Comparison of ENCODE assay signal across 10 mouse cellular contexts in genomic region chr9:108589229-108589628, GRCm38 (mm10). TPM values are rescaled to one million over a fixed set of nuclear protein-coding genes. Genes with fewer than 3 reads are reported as not detected.
DNase-seq lines count a peak whose midpoint lies in the region; ATAC-seq lines count a peak whose summit lies in the region.
"Had no signal": no experiment of that assay in that cellular context is flagged by ENCODE, and none has a peak within 500 bp of the region (broad histone marks: within the 10 kb centered on the region; RNA-seq: fewer than 3 reads in every experiment).

No protein-coding gene starts in this region.

- peaks cover 45% of the 10 kb centered on the region for H3K4me1 ChIP-seq in heart, embryonic 12.5 days (replicated peaks)
- peaks cover 25% of the 10 kb centered on the region for H3K4me1 ChIP-seq in forebrain, embryonic 14.5 days (ENCODE audit: control insufficient read depth, insufficient read depth, low read length)
- H3K4me1 ChIP-seq in midbrain, embryonic 14.5 days (ENCODE audit: control insufficient read depth, insufficient read depth, low read length) = peaks cover 37% of the 10 kb centered on the region

- no peaks in the 10 kb centered on the region for H3K9me3 ChIP-seq in heart, embryonic 12.5 days (replicated peaks)
- no peaks in the 10 kb centered on the region for H3K9me3 ChIP-seq in forebrain, embryonic 14.5 days (replicated peaks; ENCODE audit: control insufficient read depth, low read length)
- no peaks in the 10 kb centered on the region for H3K9me3 ChIP-seq in midbrain, embryonic 14.5 days (ENCODE audit: control insufficient read depth, low read length)
- H3K9me3 ChIP-seq: embryonic facial prominence, embryonic 13.5 days had no signal

- no peak overlapping the region for H3K4me2 ChIP-seq in heart, embryonic 12.5 days
- no peak overlapping the region for H3K4me2 ChIP-seq in forebrain, embryonic 14.5 days (ENCODE audit: low read length)
- H3K4me2 ChIP-seq in midbrain, embryonic 14.5 days (ENCODE audit: low read length) = no peak overlapping the region
- H3K4me2 ChIP-seq: embryonic facial prominence, embryonic 13.5 days had no signal

- H3K36me3 ChIP-seq in heart, embryonic 12.5 days = peaks cover 4% of the 10 kb centered on the region; the same call in 1 of the 2 replicates
- no peaks in the 10 kb centered on the region for H3K36me3 ChIP-seq in forebrain, embryonic 14.5 days (ENCODE audit: control insufficient read depth, insufficient read depth, low read length)
- no peaks in the 10 kb centered on the region for H3K36me3 ChIP-seq in midbrain, embryonic 14.5 days (ENCODE audit: control insufficient read depth, insufficient read depth, low read length)

- no peak overlapping the region for H3K4me3 ChIP-seq in heart, embryonic 12.5 days
- H3K4me3 ChIP-seq in forebrain, embryonic 14.5 days (ENCODE audit: low read depth, low read length) = no peak overlapping the region
- H3K4me3 ChIP-seq in midbrain, embryonic 14.5 days (replicated peaks; ENCODE audit: low read depth, low read length) = no peak overlapping the region
- H3K4me3 ChIP-seq: embryonic facial prominence, embryonic 13.5 days had no signal

- H3K27me3 ChIP-seq in heart, embryonic 12.5 days (replicated peaks) = no peaks in the 10 kb centered on the region
- no peaks in the 10 kb centered on the region for H3K27me3 ChIP-seq in forebrain, embryonic 14.5 days (replicated peaks; ENCODE audit: control insufficient read depth, insufficient read depth, low read length)
- no peaks in the 10 kb centered on the region for H3K27me3 ChIP-seq in midbrain, embryonic 14.5 days (ENCODE audit: control insufficient read depth, insufficient read depth, low read length)
- H3K27me3 ChIP-seq: embryonic facial prominence, embryonic 13.5 days had no signal

- no peak for ATAC-seq in heart, embryonic 12.5 days (ENCODE audit: insufficient number of reproducible peaks, low FRiP score)
- ATAC-seq in CD4-positive, CD25-positive, alpha-beta regulatory T cell, adult 4 months = peak; percentile 51
- no peak for ATAC-seq in forebrain, embryonic 14.5 days
- no peak for ATAC-seq in midbrain, embryonic 14.5 days (ENCODE audit: low FRiP score, low TSS enrichment)

- peak overlapping the region; percentile 93 for H3K27ac ChIP-seq in heart, embryonic 12.5 days (ENCODE audit: poor library complexity, severe bottlenecking)
- H3K27ac ChIP-seq in forebrain, embryonic 14.5 days (ENCODE audit: low read depth, low read length) = peak overlapping the region; percentile 96
- peak overlapping the region; percentile 97 for H3K27ac ChIP-seq in midbrain, embryonic 14.5 days (replicated peaks; ENCODE audit: low read depth, low read length)

- no peak for DNase-seq in heart, adult 9 months (ENCODE audit: low spot score in 2 of 2)
- peak; percentile 54 for DNase-seq in forebrain, embryonic 14.5 days (ENCODE audit: low spot score)
- DNase-seq in midbrain, embryonic 14.5 days = peak; percentile 72
- DNase-seq in urinary bladder, postnatal 4 days (ENCODE audit: low spot score in 2 of 2) = no peak
- no peak for DNase-seq in adrenal gland, adult 18-20 months (ENCODE audit: low spot score in 2 of 2)
- no peak for DNase-seq in Muller cell, postnatal 12 days (ENCODE audit: inconsistent ontology term)
- DNase-seq: layer of hippocampus, adult 9-11 months had no signal

- H3K9ac ChIP-seq in heart, embryonic 12.5 days = 0 out of 2 replicates have a peak overlapping the region, but pooled peaks have one; percentile 25
- no peak overlapping the region for H3K9ac ChIP-seq in forebrain, embryonic 14.5 days (ENCODE audit: low read length)
- no peak overlapping the region for H3K9ac ChIP-seq in midbrain, embryonic 14.5 days (replicated peaks; ENCODE audit: low read length)
- H3K9ac ChIP-seq: embryonic facial prominence, embryonic 13.5 days had no signal

- 66% methylated on average over 5 of the region's 5 CpGs for WGBS in heart, embryonic 12.5 days
- 75% methylated on average over 5 of the region's 5 CpGs for WGBS in forebrain, embryonic 14.5 days
- 70% methylated on average over 5 of the region's 5 CpGs for WGBS in midbrain, embryonic 14.5 days

RNA-seq across cellular contexts. Expression of gene P4htm, which starts 8.2 kb away (rescaled TPM):
- 18.9 and 21.2 TPM in 2 replicates for polyA plus RNA-seq in heart, embryonic 12.5 days (2016; fragmentation: Nextera tagmentation; extraction: Ambion mirVana)
- polyA plus RNA-seq in CD4-positive, CD25-positive, alpha-beta regulatory T cell, adult 4 months (2017; shearing (Covaris generic)) = 10 to 100 TPM in 1 of 2 experiments, 1 to 10 TPM in 1; 7.8 to 15.5 TPM
- polyA plus RNA-seq in forebrain, embryonic 14.5 days (2014; fragmentation: Nextera tagmentation; extraction: Ambion mirVana) = 14.5 and 18.1 TPM in 2 replicates
- polyA plus RNA-seq in midbrain, embryonic 14.5 days (2014; fragmentation: Nextera tagmentation; extraction: Ambion mirVana) = 27.0 and 30.5 TPM in 2 replicates
- total RNA-seq in adrenal gland, adult 18-20 months (2021) = 1 to 10 TPM; 6.2 to 7.9 TPM

RNA-seq across cellular contexts. Expression of gene Wdr6, which starts 10.7 kb away (rescaled TPM):
- 79.4 and 80.8 TPM in 2 replicates for polyA plus RNA-seq in heart, embryonic 12.5 days (2016; fragmentation: Nextera tagmentation; extraction: Ambion mirVana)
- polyA plus RNA-seq in CD4-positive, CD25-positive, alpha-beta regulatory T cell, adult 4 months (2017; shearing (Covaris generic)) = 10 to 100 TPM; 29.8 to 56.5 TPM
- polyA plus RNA-seq in forebrain, embryonic 14.5 days (2014; fragmentation: Nextera tagmentation; extraction: Ambion mirVana) = 162 and 187 TPM in 2 replicates
- 273 and 274 TPM in 2 replicates for polyA plus RNA-seq in midbrain, embryonic 14.5 days (2014; fragmentation: Nextera tagmentation; extraction: Ambion mirVana)
- 10 to 100 TPM; 93.9 to 96.2 TPM for total RNA-seq in adrenal gland, adult 18-20 months (2021)

RNA-seq across cellular contexts. Expression of gene Dalrd3, which starts 19.5 kb away (rescaled TPM):
- 89.4 and 91.4 TPM in 2 replicates for polyA plus RNA-seq in heart, embryonic 12.5 days (2016; fragmentation: Nextera tagmentation; extraction: Ambion mirVana)
- 10 to 100 TPM; 65.5 to 75.7 TPM for polyA plus RNA-seq in CD4-positive, CD25-positive, alpha-beta regulatory T cell, adult 4 months (2017; shearing (Covaris generic))
- 188 and 190 TPM in 2 replicates for polyA plus RNA-seq in forebrain, embryonic 14.5 days (2014; fragmentation: Nextera tagmentation; extraction: Ambion mirVana)
- 263 and 271 TPM in 2 replicates for polyA plus RNA-seq in midbrain, embryonic 14.5 days (2014; fragmentation: Nextera tagmentation; extraction: Ambion mirVana)
- 10 to 100 TPM; 64.6 to 81.8 TPM for total RNA-seq in adrenal gland, adult 18-20 months (2021)

RNA-seq across cellular contexts. Expression of gene Ndufaf3, which starts 22.0 kb away (rescaled TPM):
- 49.9 and 55.5 TPM in 2 replicates for polyA plus RNA-seq in heart, embryonic 12.5 days (2016; fragmentation: Nextera tagmentation; extraction: Ambion mirVana)
- 10 to 100 TPM; 48.0 to 61.4 TPM for polyA plus RNA-seq in CD4-positive, CD25-positive, alpha-beta regulatory T cell, adult 4 months (2017; shearing (Covaris generic))
- 82.7 and 105 TPM in 2 replicates for polyA plus RNA-seq in forebrain, embryonic 14.5 days (2014; fragmentation: Nextera tagmentation; extraction: Ambion mirVana)
- 76.7 and 86.2 TPM in 2 replicates for polyA plus RNA-seq in midbrain, embryonic 14.5 days (2014; fragmentation: Nextera tagmentation; extraction: Ambion mirVana)
- 10 to 100 TPM; 50.8 to 51.0 TPM for total RNA-seq in adrenal gland, adult 18-20 months (2021)

RNA-seq across cellular contexts. Expression of gene Impdh2, which starts 29.1 kb away (rescaled TPM):
- 105 and 115 TPM in 2 replicates for polyA plus RNA-seq in heart, embryonic 12.5 days (2016; fragmentation: Nextera tagmentation; extraction: Ambion mirVana)
- 100 to 1,000 TPM; 155 to 180 TPM for polyA plus RNA-seq in CD4-positive, CD25-positive, alpha-beta regulatory T cell, adult 4 months (2017; shearing (Covaris generic))
- 125 and 136 TPM in 2 replicates for polyA plus RNA-seq in forebrain, embryonic 14.5 days (2014; fragmentation: Nextera tagmentation; extraction: Ambion mirVana)
- polyA plus RNA-seq in midbrain, embryonic 14.5 days (2014; fragmentation: Nextera tagmentation; extraction: Ambion mirVana) = 99.3 and 107 TPM in 2 replicates
- total RNA-seq in adrenal gland, adult 18-20 months (2021) = 100 to 1,000 TPM in 1 of 2 experiments, 10 to 100 TPM in 1; 99.7 to 135 TPM

Comparison
In these comparisons a context has a peak if more than half of its experiments do, and no peak if none do; other contexts are left out.
1. DNase-seq: peak in forebrain, embryonic 14.5 days (single experiment) and midbrain, embryonic 14.5 days (single experiment); none in heart, adult 9 months (0 of 2), urinary bladder, postnatal 4 days (0 of 2), adrenal gland, adult 18-20 months (0 of 2) and Muller cell, postnatal 12 days (single experiment).
2. Peak in every context shown above with its lines, with median percentiles within 50 percentile points of each other: H3K27ac ChIP-seq.